Mouse (Mus musculus) c-Kit-positive CD71-negative TER-119-negative erythroid progenitor cells, embryonic 14.5 days (primary cell): ENCODE measurements around the gene Rd3.

Experiments
- DNase-seq: peaks from one replicate; pipeline ENCODE4 v3.0.0-alpha.2; 2013; ENCODE audit warnings: low read depth

Gene Rd3

DNA sequence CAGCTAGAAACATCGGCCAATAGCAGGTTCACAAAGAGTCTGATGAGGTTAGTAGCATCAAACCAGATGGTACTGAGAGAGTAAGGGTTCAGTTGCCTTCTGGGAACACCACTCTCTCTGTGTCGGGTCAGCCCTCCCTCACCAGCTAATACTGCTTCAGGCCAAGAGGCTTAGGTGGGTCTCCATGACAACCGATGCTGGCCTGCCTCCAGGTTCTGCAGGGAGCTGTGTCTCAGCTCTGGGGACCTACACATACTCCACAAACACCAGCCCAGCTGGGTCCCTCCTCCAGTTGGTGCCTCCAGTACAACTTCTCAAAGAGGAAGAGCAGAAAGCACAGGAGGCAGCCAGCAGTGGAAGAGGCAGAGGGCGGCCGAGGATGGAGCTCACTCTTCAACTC is at the start of gene Rd3:
Gene Rd3 (plus strand): TSS at position 184 of the 400 bp plus-strand sequence.
- DNase-seq, result no peak

DNA sequence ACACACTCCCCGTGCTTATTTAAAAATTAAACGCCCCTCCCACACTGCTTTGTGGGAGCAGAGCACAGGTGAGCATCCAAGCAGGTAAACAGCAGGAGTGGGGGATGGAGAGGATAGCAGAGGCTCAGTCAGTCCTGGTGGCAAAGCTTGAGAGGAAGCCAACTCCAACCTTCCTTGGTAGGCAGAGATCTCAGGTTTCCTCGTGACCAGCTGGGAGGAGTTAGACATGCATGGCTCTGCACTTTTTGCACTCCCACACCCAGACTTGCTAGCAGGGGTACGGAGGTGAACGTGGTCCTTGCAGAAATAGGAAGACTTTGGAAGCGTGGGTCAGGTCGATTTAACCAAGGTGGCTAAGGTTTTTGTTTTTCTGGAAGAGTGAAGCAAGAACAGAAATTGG is 48.8 kb upstream of the Rd3 start:
- DNase-seq, result no peak

DNA sequence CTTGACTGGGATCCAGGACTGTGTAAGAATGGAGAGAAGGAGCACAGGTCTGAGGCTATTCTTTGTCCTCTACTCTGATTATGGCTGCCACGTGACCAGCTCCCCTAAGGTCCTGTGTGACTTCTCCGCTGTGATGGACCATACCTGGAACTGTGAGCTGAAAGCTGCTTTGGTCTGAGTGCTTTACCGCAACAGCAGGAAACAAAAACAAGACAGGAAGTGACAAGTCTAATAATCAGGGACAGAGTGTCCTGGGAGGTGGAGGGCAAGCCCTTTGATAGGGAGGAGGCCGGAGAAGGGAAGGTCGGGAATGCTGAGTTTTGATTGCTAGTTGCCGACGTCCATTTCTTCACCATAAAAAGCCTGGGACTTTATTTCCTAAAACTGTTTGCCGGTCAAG is 48.1 kb upstream of the Rd3 start:
- no peak for DNase-seq

DNA sequence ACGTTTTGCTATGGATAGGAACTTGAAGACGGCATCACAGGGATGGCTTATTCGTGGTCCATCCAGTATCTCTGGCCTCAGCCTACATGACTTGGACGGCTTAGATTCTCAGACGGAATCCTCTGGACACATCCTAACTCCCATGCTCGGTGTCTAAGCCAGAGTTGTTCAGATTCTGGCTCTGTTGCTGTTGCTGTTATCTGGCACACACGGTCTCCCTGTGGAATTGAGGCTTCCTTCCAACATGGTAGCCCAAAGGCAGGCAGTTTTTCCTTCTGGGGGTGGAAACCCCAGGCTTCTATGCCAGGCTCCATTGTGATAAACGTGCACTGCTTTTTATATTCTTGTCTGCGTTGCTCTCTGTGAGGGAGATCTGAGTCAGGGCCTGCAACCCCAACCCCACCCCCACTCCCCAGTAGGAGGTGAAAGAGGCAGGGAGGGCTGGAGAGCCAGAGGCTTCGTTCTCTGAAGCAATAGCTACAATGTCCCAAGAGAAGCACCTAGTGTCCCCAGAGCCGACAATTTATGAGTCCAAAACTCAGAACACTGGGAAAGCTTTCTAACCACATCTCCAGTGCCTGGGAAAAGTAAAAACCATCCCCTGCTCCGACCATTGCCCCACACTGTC is 47.2 kb upstream of the Rd3 start:
- DNase-seq, result no peak

DNA sequence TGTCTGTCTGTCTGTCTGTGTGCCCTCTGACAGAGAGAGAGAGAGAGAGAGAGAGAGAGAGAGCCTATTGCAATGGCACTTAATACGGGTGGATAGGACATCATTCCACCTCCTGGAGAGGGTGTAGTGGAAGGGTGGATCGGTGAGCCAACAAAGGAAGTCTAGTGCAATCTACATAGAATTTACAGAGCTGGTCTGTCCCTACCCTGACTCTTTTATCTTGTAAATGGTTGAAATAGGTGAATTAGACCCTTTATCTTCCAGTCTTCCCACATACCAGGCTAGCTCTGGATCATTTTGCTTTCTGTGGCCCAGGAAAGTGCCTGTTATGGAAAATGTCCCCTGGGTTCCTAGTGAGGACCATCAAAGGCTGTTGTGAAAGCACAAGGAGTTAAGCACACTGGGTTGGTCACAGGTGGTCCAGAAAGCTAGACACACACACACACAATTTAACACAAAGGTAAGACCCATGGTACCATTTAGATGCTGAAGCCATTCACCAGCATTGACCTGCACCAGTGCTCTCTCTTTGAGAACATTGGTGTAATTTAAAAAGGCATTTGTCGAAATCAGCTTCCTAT is 46.6 kb upstream of the Rd3 start:
- no peak for DNase-seq

DNA sequence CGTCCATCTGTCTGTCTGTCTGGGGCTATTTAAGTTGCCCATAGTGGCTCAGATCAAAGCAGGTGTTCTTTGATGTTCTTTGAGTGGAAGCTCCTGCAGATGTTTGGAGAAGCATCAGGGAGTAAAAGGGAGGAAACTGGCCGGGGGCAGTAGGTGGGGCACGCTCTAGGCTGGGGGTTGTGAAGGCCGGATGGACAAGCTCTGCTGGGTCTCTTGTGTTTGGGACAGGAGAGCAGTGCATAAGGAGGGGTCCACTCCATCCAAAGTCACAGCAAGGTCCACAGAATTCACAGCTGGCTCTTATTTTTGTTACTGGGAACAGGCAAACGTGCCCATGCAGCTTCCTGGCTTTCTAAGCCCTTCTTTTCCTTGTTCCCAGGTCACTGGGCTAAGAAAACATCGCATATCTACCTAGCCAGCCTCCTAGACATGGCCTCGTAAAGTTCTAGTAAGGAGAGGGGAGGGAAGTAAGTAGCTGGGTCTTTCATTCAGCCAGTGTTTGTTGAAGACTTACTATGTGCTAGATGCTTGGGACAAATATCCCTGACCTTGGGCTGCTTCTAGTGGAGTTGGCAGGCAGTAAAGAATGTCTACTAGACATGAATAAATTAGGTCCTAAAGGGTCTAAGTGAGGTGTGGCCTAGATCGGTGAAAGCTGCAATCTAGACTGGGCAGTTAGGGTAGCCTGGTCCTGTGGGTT is 44.7 kb upstream of the Rd3 start:
- no peak for DNase-seq

DNA sequence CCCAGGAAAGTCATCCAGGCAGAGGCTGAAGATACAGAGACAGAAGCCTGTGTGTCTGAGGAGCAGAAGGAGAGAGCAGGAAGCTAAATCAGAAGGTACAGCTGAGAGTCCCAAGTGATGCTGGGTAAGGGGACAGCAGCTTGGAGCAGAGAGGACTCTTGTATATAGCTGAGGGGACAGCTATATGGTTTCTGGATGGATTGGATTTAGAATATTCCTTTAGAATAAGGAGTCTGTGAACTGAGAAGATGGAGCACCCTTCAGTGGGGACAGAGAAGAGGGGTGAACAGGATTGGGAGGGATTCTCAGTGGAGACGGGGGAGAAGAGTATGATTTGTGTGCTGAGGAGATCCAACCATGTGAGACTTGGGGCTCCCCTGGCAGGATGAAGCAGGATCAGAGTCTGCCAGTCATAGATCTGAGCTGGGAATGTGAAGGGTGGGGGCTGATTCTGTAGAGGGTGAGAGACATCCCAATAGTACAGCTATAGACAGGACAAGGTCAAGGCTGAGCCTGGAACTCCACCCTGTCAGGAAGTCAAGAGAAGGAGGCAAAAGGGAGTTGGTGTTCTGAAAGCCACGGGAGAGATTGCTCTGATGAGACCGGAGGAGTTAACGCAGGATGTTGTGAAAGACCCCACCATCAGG is 44.1 kb upstream of the Rd3 start:
- no peak for DNase-seq

DNA sequence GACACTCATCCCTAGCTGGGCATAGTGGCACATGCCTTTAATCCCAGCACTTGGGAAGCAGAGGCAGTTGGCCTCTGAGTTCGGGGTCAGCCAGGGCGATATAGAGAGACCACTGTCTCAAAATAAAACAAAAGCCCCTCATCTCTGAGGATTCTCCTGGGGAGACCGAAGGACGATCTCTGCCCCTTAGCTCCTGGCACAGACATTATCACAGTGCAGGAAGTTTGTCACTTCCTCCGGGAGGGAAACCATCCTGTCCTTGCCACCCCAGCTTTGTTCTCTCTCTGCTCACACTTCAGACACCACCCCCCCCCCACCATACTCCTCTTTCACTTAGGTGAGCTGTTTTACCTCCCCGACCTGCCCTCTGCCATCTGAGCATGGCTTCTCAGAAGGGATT is 33.5 kb upstream of the Rd3 start:
- DNase-seq, result no peak

DNA sequence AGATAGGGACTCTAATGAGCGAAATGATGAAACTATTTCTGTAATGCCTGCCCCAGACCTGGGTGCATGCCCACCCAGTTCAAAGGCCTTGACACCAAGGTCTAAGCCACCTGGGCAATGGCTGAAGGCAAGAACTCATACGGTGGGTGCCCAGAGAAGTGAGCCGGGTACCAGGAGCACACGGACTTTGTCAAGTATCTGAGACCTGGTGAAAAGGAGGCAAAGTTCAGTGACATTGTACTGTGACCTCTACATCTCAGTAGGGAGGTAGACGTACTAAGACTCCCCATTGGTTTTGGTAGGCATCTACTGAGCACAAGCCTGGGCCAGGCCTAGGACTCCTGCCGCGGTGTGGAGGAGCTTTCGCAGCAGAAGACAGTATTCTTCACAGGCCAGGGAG is 31.8 kb upstream of the Rd3 start:
- DNase-seq, result no peak

DNA sequence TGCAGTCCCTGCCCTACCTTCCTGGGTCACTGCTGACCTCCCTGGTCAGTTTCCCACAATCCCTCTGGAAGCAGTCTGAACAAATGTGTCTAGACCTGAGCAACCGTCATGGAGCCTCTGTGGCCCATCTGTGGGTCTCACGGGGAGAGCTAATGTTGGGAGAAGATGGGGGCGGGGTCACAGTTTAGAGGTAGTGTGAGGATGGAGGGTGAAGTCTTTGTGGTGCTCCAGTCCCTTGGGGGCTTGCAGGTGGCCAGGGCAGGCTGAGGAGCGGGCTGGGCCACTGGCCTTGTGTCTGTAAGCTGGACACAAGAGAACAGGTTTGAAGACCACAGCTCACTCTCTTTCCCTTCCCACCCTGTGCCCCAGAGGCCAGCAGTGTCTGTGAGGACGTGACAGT is 31.4 kb upstream of the Rd3 start:
- no peak for DNase-seq

DNA sequence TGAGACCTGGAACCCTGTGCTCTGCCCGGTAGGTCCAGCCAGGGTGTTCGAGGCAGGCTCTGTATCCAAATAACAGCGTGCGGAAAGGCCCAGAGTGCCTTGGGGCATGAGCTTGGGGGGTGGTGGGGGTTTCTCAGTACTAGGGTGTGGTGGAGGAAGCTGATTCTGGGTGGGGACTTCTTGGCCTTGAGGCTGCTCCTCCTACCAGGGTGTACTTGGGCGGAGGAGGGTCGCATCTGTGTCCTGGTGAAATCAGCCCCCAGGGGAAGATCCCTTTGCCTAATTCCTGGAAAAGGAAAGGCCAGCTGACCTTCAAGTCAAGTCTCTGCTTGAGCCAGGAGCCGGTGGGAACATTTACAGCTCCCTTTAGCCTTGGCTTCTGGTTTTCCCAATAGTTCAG is 30.9 kb upstream of the Rd3 start:
- DNase-seq, result no peak

DNA sequence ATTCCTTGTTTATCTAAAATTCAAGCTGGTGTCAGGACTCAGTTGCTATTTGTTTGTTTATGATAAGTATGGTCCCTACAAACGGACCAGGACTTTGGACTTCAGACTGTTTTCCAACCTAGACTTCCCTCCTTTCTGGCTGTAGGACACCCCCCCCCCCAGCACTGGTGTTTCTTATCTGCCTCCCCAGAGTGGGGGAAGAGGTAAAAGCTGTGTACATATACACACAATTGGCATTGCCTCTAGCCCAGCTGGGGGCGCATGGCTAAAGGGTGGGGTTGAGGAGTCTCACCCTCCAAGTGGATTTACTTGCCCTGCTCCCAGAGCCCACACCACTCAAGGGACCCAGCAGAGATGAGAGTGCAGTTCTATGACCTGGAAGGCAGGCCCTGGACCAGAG is 30.3 kb upstream of the Rd3 start:
- no peak for DNase-seq

DNA sequence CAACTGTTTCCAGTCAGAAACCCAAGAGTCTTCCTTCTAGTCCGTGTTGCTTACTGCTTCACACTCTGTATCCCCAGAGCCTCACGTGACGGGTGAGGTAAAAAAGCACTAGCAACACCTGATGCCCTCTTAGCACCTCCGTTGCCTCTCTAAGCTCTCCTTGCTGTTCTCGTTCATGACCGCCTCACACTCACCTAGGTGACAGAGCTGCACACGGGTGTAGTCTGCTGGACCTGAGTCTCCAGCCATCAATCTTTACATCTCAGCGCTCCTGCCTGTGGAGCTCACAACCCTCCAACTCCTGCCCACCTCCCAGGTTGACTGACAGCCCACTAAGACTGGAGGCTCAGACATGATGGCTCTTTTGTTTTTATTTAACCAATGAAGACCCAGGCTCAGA is 29.4 kb upstream of the Rd3 start:
- no peak for DNase-seq

DNA sequence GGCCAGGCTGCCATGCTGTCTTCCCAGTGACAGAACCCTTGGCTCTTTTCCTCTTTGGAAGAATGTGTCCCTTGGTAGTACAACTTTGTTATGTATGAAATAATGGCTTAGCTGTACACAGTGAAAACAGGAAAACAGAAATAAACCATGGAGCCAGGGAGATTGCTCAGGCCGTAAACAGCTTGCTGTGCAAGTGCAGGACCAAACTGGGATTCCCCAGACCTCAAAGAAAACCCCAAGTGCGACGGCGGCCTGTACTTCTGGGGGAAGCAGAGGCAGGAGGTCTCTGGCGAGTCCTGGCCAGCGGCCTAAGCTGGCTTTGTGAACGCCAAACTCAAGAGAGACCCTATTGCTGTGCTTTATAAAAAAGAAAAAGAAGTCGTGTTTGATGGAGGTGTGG is 28.6 kb upstream of the Rd3 start:
- no peak for DNase-seq

DNA sequence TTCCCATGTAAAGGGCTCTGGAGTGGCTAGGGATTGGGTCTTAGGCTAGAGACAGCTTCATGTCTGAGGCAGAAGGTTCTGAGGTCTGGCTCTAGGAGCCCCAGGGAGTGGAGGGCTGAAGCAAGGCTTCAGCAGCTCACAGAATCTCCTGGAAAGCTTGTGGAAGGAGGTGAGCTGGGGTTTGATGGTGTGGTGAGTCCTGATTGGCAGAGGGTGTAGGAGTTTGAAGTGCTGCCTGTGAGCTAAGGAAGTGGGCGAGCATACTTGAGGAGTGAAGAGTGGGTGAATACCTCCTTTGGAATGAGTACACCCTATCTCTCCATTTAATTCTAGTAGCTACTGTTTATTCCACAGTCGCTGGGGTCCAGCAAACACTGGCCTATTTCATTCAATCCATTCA is 26.6 kb upstream of the Rd3 start:
- DNase-seq, result no peak

DNA sequence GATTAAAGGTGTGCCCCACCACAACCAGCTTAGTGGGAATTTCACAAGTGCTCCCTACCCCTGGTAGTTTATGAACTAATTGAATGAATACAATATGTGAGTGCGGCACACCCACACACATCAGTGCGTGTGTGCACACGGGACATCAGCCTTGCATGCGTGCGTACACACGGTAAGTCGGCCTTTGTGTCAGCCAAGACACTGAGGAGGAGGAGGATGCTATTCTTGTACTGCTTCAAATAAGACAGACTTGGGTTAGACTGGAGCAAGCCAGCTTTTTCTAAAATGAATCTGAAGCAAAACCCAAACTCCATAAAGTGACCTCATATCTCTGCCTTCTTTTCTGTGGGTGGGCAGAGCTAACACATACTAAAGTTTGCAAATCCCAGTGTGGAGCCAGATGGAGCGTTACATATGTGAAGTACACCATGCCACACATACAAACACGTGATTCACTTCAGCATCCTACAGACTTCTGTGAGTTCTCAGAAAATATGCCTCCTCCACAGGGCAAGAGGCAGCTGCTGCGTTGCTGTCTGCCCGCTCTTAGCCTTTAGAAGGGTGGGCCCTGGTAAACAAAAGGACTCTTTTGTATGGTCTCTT is 24.3 kb upstream of the Rd3 start:
- DNase-seq, result no peak

DNA sequence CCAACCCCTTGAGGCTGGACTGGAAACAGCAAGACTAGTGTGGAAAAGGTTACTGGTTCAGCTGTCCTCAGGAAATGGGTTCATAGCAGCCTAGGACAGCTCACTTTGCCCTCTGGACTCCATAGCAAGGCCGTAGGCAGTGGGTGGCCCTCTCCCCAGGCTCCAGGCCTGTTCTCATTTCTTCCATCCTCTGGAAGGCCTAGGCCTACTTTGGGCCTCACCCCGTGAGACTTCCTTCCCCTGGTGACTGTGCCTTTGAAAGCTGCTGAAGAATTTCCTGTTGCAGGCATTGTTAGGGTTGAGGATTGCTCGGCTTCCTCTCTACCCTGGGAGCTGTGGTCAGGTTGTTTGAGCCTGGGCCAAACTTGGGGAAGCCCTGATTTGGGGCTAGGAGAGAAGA is 22.1 kb upstream of the Rd3 start:
- DNase-seq, result no peak

DNA sequence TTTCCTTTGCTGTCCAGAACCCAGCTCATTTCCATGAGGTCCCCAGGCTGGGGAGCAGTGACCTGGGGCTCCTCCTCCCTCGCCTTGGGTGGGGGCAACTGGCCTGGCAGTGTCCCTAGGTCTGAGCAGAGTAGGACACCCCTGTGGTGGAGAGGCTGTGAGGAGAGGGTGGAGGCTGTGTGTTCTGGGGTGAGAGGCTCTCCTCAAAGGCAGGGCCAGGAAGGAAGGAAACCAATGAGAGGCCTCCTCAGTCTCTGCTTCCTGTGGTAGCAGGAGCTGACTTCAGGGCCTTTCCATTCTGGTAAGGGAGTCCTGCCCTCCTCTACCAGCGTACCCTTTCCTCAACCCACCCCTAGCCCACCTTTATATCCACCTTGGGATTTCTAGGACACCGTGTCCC is 20.9 kb upstream of the Rd3 start:
- no peak for DNase-seq

DNA sequence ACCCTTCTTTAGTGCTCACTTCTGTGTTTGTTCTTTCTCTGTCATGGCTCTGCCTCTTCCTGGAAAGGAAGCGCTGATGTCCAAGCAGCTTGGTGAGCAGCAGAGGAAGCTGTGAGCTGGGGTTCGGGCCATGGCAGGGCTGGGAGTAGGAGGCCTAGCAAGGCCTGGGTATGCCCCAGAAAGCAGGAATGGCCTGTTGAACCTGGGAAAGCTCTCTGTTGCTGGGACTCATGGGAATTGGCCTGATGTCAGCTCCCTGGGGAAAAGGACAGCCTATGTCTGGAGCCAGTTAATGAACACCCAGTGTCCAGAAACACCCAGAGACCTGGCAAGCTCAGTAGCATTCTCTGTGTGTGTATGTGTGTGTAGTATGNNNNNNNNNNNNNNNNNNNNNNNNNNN is 20.3 kb upstream of the Rd3 start:
- DNase-seq, result no peak

DNA sequence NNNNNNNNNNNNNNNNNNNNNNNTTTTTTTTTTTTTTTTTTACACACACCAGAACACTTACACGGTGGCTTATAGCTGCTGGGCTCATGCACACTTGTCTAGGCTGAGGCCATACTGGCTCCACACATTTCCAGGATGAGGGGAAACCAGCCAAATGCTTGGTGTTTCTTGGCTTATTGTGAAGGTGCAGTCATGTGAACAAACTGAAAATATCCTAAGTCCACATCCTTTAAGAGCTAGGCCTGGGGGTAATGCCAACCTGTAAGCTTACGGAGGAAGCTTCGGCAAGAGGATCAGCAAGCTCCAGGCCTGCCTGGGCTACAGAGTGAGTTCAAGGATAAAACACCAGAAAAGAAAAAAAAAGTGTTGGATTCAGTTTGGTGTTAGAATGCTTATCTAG is 19.8 kb upstream of the Rd3 start:
- no peak for DNase-seq

DNA sequence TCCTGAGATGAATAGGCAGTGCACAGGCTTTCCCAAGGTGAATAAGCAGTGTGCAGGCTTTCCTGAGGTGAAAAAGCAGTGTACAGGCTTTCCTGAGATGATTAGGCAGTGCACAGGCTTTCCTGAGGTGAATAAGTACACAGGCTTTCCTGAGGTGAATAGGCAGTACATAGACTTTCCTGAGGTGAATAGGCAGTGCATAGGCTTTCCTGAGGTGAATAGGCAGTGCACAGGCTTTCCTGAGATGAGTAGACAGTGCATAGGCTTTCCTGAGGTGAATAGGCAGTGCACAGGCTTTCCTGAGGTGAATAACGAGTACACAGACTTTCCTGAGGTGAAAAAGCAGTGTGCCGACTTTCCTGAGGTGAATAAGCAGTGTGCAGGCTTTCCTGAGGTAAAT is 16.2 kb upstream of the Rd3 start:
- no peak for DNase-seq

DNA sequence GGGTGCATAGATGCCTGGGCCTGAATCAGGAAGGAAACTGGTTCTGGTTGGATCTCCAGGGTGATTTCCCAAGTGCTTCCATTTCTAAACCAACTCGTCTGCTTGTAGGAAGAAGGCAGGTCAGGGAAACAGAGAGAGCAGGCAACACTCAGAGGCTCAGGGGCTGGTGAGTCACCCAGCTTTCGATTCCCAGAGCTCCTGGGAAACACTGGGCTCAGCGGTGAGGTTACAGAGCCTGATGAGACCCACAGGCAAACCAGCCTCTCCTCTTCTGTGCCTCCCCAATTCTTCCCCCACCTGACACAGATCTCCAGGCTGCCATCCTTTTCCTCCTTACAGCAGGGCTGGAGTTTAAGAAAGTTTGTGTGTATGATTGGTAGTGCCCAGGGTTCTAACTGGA is 13.8 kb upstream of the Rd3 start:
- no peak for DNase-seq
